Mouse (Mus musculus): ENCODE measurements around the gene Myo18b. TPM values are rescaled to one million over a fixed set of nuclear protein-coding genes. Genes with fewer than 3 reads are reported as not detected.

The Myo18b gene
- polyA plus RNA-seq, 1 experiment from 2014 or later, result 2.0 TPM

- Histone ChIP-seq H3K4me3 (ENCODE audit: low read depth, low read length) (no peak overlapping the region), H3K4me2 (ENCODE audit: low read length) (no peak overlapping the region), H3K9me3 (replicated peaks; ENCODE audit: control insufficient read depth, low read length, poor library complexity, severe bottlenecking) (no peaks in the 10 kb centered on the region), H3K27me3 (ENCODE audit: control insufficient read depth, insufficient read depth, low read depth, low read length) (no peaks in the 10 kb centered on the region), H3K36me3 (ENCODE audit: control insufficient read depth, insufficient read depth, low read length) (no peaks in the 10 kb centered on the region), H3K9ac (ENCODE audit: low read depth, low read length) (no peak overlapping the region), H3K27ac (ENCODE audit: low read length) (no peak overlapping the region), H3K4me1 (ENCODE audit: control insufficient read depth, insufficient read depth, low read length) (peaks cover 6% of the 10 kb centered on the region)
- 58% methylated on average over 2 of the region's 2 CpGs for WGBS
- ATAC-seq, result no peak
Measured at GRCm38 (mm10) chr5:112671961-112672360, 224.2 kb downstream of the Myo18b start.

DNA sequence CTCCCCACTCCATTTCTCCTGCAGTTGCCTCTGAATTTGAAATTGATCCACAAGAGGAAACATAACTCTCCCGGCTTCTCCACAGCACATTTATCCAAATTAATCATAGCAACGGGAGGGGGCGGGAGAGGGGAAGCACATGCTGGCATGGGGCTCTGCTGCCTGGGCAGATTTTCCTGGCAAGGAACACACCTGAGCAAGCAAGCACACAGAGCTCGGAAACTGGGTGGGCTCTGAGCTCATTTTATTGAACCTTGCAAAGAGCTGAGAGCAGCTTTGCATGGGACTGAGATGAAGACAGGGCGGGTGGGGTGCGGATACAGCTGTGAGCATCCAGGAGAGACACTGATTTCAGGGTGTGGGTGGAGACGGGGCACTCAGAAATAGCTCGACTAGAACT, 229.0 kb downstream of the Myo18b start:
- no peak for ATAC-seq
- H3K27ac ChIP-seq (ENCODE audit: low read length), result 0 out of 2 replicates have a peak overlapping the region, but pooled peaks have one; percentile 2
- 73% methylated on average over 8 of the region's 8 CpGs for WGBS
- no peak overlapping the region for H3K4me2 ChIP-seq (ENCODE audit: low read length)
- H3K9ac ChIP-seq (ENCODE audit: low read depth, low read length), result no peak overlapping the region
- H3K9me3 ChIP-seq (replicated peaks; ENCODE audit: control insufficient read depth, low read length, poor library complexity, severe bottlenecking), result no peaks in the 10 kb centered on the region
- no peaks in the 10 kb centered on the region for H3K36me3 ChIP-seq (ENCODE audit: control insufficient read depth, insufficient read depth, low read length)
- H3K27me3 ChIP-seq (ENCODE audit: control insufficient read depth, insufficient read depth, low read depth, low read length), result no peaks in the 10 kb centered on the region
- H3K4me3 ChIP-seq (ENCODE audit: low read depth, low read length), result no peak overlapping the region
- peaks cover 15% of the 10 kb centered on the region for H3K4me1 ChIP-seq (ENCODE audit: control insufficient read depth, insufficient read depth, low read length)

- H3K27ac ChIP-seq (ENCODE audit: low read length), result peak overlapping the region; percentile 55
- WGBS, result 15% methylated on average over 7 of the region's 7 CpGs
- peak overlapping the region; percentile 11; the same call in 1 of the 2 replicates for H3K9ac ChIP-seq (ENCODE audit: low read depth, low read length)
- H3K36me3 ChIP-seq (ENCODE audit: control insufficient read depth, insufficient read depth, low read length), result no peaks in the 10 kb centered on the region
- peaks cover 15% of the 10 kb centered on the region for H3K4me1 ChIP-seq (ENCODE audit: control insufficient read depth, insufficient read depth, low read length)
- no peak for ATAC-seq
- no peak overlapping the region for H3K4me3 ChIP-seq (ENCODE audit: low read depth, low read length)
- H3K27me3 ChIP-seq (ENCODE audit: control insufficient read depth, insufficient read depth, low read depth, low read length), result no peaks in the 10 kb centered on the region
- no peaks in the 10 kb centered on the region for H3K9me3 ChIP-seq (replicated peaks; ENCODE audit: control insufficient read depth, low read length, poor library complexity, severe bottlenecking)
- H3K4me2 ChIP-seq (ENCODE audit: low read length), result peak overlapping the region; percentile 14; the same call in 1 of the 2 replicates
Measured at GRCm38 (mm10) chr5:112665661-112666060, 230.5 kb downstream of the Myo18b start.

DNA sequence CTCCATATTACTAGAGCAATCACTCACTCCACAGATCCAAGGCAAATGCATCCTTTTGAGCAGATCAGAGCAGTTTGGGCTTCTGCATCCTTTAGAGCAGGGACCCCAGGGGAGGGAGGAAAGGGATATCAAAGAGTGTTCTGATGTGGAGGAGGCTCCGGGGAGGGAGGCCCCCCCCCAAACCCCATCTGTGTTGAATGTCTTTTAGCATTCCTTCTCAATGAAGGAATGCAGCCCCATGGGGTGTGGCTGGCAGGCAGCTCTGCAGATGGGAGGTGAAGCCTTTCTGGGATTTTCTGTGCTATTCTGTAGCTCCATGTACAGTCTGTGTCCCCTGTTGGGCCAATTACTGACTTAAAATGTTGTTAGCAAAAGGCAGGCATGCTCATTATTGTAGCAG, 232.5 kb downstream of the Myo18b start:
- 0% methylated on average over 1 of the region's 1 CpGs for WGBS
- no peaks in the 10 kb centered on the region for H3K9me3 ChIP-seq (replicated peaks; ENCODE audit: control insufficient read depth, low read length, poor library complexity, severe bottlenecking)
- H3K27me3 ChIP-seq (ENCODE audit: control insufficient read depth, insufficient read depth, low read depth, low read length), result no peaks in the 10 kb centered on the region
- H3K9ac ChIP-seq (ENCODE audit: low read depth, low read length), result no peak overlapping the region
- ATAC-seq, result peak; percentile 69; the same call in 1 of the 2 replicates
- H3K4me2 ChIP-seq (ENCODE audit: low read length), result no peak overlapping the region
- H3K4me3 ChIP-seq (ENCODE audit: low read depth, low read length), result no peak overlapping the region
- H3K36me3 ChIP-seq (ENCODE audit: control insufficient read depth, insufficient read depth, low read length), result no peaks in the 10 kb centered on the region
- peaks cover 15% of the 10 kb centered on the region for H3K4me1 ChIP-seq (ENCODE audit: control insufficient read depth, insufficient read depth, low read length)
- H3K27ac ChIP-seq (ENCODE audit: low read length), result peak overlapping the region; percentile 4

GRCm38 (mm10) chr5:112660924-112661431, 235.2 kb downstream of the Myo18b start:
- no peaks in the 10 kb centered on the region for H3K9me3 ChIP-seq (replicated peaks; ENCODE audit: control insufficient read depth, low read length, poor library complexity, severe bottlenecking)
- no peaks in the 10 kb centered on the region for H3K36me3 ChIP-seq (ENCODE audit: control insufficient read depth, insufficient read depth, low read length)
- H3K4me1 ChIP-seq (ENCODE audit: control insufficient read depth, insufficient read depth, low read length), result peaks cover 21% of the 10 kb centered on the region
- H3K27ac ChIP-seq (ENCODE audit: low read length), result no peak overlapping the region
- no peaks in the 10 kb centered on the region for H3K27me3 ChIP-seq (ENCODE audit: control insufficient read depth, insufficient read depth, low read depth, low read length)
- H3K9ac ChIP-seq (ENCODE audit: low read depth, low read length), result no peak overlapping the region
- H3K4me3 ChIP-seq (ENCODE audit: low read depth, low read length), result no peak overlapping the region
- H3K4me2 ChIP-seq (ENCODE audit: low read length), result 0 out of 2 replicates have a peak overlapping the region, but pooled peaks have one; percentile 4
- 20% methylated on average over 10 of the region's 10 CpGs for WGBS
- no peak for ATAC-seq

GRCm38 (mm10) chr5:112659295-112659694, 236.9 kb downstream of the Myo18b start:
- H3K4me1 ChIP-seq (ENCODE audit: control insufficient read depth, insufficient read depth, low read length), result peaks cover 26% of the 10 kb centered on the region
- no peak overlapping the region for H3K9ac ChIP-seq (ENCODE audit: low read depth, low read length)
- no peaks in the 10 kb centered on the region for H3K27me3 ChIP-seq (ENCODE audit: control insufficient read depth, insufficient read depth, low read depth, low read length)
- ATAC-seq, result no peak
- no peak overlapping the region for H3K27ac ChIP-seq (ENCODE audit: low read length)
- no peaks in the 10 kb centered on the region for H3K9me3 ChIP-seq (replicated peaks; ENCODE audit: control insufficient read depth, low read length, poor library complexity, severe bottlenecking)
- 62% methylated on average over 4 of the region's 4 CpGs for WGBS
- H3K36me3 ChIP-seq (ENCODE audit: control insufficient read depth, insufficient read depth, low read length), result no peaks in the 10 kb centered on the region
- no peak overlapping the region for H3K4me3 ChIP-seq (ENCODE audit: low read depth, low read length)
- no peak overlapping the region for H3K4me2 ChIP-seq (ENCODE audit: low read length)

DNA sequence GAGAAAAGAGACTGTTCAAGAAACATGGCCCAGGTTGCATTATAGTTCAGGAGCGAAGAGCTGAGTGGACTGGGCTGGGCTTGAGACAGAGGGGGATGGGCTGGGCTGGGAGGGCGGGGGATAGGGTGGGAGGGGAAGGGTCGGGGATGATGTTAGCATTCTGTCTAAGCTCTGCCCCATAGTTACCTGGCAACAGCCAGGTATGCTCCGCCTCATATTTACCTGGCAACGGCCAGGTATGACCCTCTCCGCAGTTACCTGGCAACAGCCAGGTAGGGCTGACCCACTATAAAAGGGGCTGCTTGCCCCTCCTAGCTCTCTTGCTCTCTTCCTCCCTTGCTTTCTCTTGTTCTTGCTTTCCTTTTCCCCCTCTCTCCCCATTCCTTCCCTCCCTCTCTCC, 239.4 kb downstream of the Myo18b start:
- no peak overlapping the region for H3K9ac ChIP-seq (ENCODE audit: low read depth, low read length)
- no peak overlapping the region for H3K27ac ChIP-seq (ENCODE audit: low read length)
- H3K4me3 ChIP-seq (ENCODE audit: low read depth, low read length), result no peak overlapping the region
- 0 out of 2 replicates have a peak, but pooled peaks have one; percentile 28 for ATAC-seq
- 4% methylated on average over 5 of the region's 6 CpGs for WGBS
- H3K4me2 ChIP-seq (ENCODE audit: low read length), result no peak overlapping the region
- no peaks in the 10 kb centered on the region for H3K9me3 ChIP-seq (replicated peaks; ENCODE audit: control insufficient read depth, low read length, poor library complexity, severe bottlenecking)
- no peaks in the 10 kb centered on the region for H3K36me3 ChIP-seq (ENCODE audit: control insufficient read depth, insufficient read depth, low read length)
- peaks cover 26% of the 10 kb centered on the region for H3K4me1 ChIP-seq (ENCODE audit: control insufficient read depth, insufficient read depth, low read length)
- no peaks in the 10 kb centered on the region for H3K27me3 ChIP-seq (ENCODE audit: control insufficient read depth, insufficient read depth, low read depth, low read length)

- ATAC-seq, result peak; percentile 55; the same call in 1 of the 2 replicates
- Histone ChIP-seq H3K9me3 (replicated peaks; ENCODE audit: control insufficient read depth, low read length, poor library complexity, severe bottlenecking) (no peaks in the 10 kb centered on the region), H3K36me3 (ENCODE audit: control insufficient read depth, insufficient read depth, low read length) (no peaks in the 10 kb centered on the region), H3K4me2 (ENCODE audit: low read length) (peak overlapping the region; percentile 51), H3K9ac (ENCODE audit: low read depth, low read length) (no peak overlapping the region; the same call in 1 of the 2 replicates), H3K4me1 (ENCODE audit: control insufficient read depth, insufficient read depth, low read length) (peaks cover 26% of the 10 kb centered on the region), H3K27ac (ENCODE audit: low read length) (peak overlapping the region; percentile 1), H3K4me3 (ENCODE audit: low read depth, low read length) (no peak overlapping the region), H3K27me3 (ENCODE audit: control insufficient read depth, insufficient read depth, low read depth, low read length) (no peaks in the 10 kb centered on the region)
- 2% methylated on average over 15 of the region's 15 CpGs for WGBS
Measured at GRCm38 (mm10) chr5:112655986-112656541, 240.1 kb downstream of the Myo18b start.

GRCm38 (mm10) chr5:112655529-112655928, 240.6 kb downstream of the Myo18b start:
- peak overlapping the region; percentile 16; the same call in 1 of the 2 replicates for H3K9ac ChIP-seq (ENCODE audit: low read depth, low read length)
- H3K4me2 ChIP-seq (ENCODE audit: low read length), result peak overlapping the region; percentile 51
- no peak overlapping the region for H3K4me3 ChIP-seq (ENCODE audit: low read depth, low read length)
- peak overlapping the region; percentile 1 for H3K27ac ChIP-seq (ENCODE audit: low read length)
- peaks cover 26% of the 10 kb centered on the region for H3K4me1 ChIP-seq (ENCODE audit: control insufficient read depth, insufficient read depth, low read length)
- WGBS, result 3% methylated on average over 14 of the region's 14 CpGs
- H3K36me3 ChIP-seq (ENCODE audit: control insufficient read depth, insufficient read depth, low read length), result no peaks in the 10 kb centered on the region
- ATAC-seq, result peak; percentile 77
- H3K27me3 ChIP-seq (ENCODE audit: control insufficient read depth, insufficient read depth, low read depth, low read length), result no peaks in the 10 kb centered on the region
- H3K9me3 ChIP-seq (replicated peaks; ENCODE audit: control insufficient read depth, low read length, poor library complexity, severe bottlenecking), result no peaks in the 10 kb centered on the region
